Comparison of ENCODE assay signal across 20 mouse cellular contexts in genomic region chr8:8640264-8640588, GRCm38 (mm10). TPM values are rescaled to one million over a fixed set of nuclear protein-coding genes. Genes with fewer than 3 reads are reported as not detected.
DNase-seq lines count a peak whose midpoint lies in the region; ATAC-seq lines count a peak whose summit lies in the region.
"Had no signal": no experiment of that assay in that cellular context is flagged by ENCODE, and none has a peak within 500 bp of the region (broad histone marks: within the 10 kb centered on the region; RNA-seq: fewer than 3 reads in every experiment).

No protein-coding gene starts in this region.

- peaks cover 3% of the 10 kb centered on the region; the same call in 1 of the 2 replicates for H3K4me1 ChIP-seq in hindbrain, embryonic 16.5 days (ENCODE audit: control insufficient read depth, insufficient read depth, low read depth, low read length)
- H3K4me1 ChIP-seq in hindbrain, embryonic 11.5 days (replicated peaks; ENCODE audit: control insufficient read depth, insufficient read depth, low read length), result peaks cover 2% of the 10 kb centered on the region
- H3K4me1 ChIP-seq in forebrain, embryonic 11.5 days (replicated peaks; ENCODE audit: control insufficient read depth, insufficient read depth, low read length), result peaks cover 9% of the 10 kb centered on the region; the same call in 1 of the 2 replicates
- peaks cover 5% of the 10 kb centered on the region for H3K4me1 ChIP-seq in midbrain, embryonic 15.5 days
- H3K4me1 ChIP-seq: stomach, embryonic 15.5 days had no signal

- DNase-seq in hindbrain, embryonic 11.5 days (ENCODE audit: low spot score), result no peak
- peak; percentile 17 for DNase-seq in R1 (ENCODE audit: low read depth, low spot score)
- peak; percentile 77 for DNase-seq in forebrain, embryonic 11.5 days (ENCODE audit: low spot score)
- no peak for DNase-seq in right cerebral cortex, postnatal 14 days
- DNase-seq in left cerebral cortex, adult 11 months (ENCODE audit: low spot score), result no peak
- DNase-seq: adrenal gland, postnatal 10 days; cerebellum, adult 8-10 months; heart, adult 2 months; layer of hippocampus, postnatal 36 days; left cerebral cortex, postnatal 4 days; lung, embryonic 14.5 days; right cerebral cortex, adult 18-20 months; spleen, adult 18-20 months; thymus, postnatal 25 days had no signal

- no peaks in the 10 kb centered on the region for H3K9me3 ChIP-seq in hindbrain, embryonic 16.5 days (ENCODE audit: control insufficient read depth, low read length)
- no peaks in the 10 kb centered on the region for H3K9me3 ChIP-seq in hindbrain, embryonic 11.5 days (ENCODE audit: control insufficient read depth, low read length)
- no peaks in the 10 kb centered on the region for H3K9me3 ChIP-seq in forebrain, embryonic 11.5 days (ENCODE audit: control insufficient read depth, low read length)
- no peaks in the 10 kb centered on the region for H3K9me3 ChIP-seq in midbrain, embryonic 15.5 days
- H3K9me3 ChIP-seq: G1E; stomach, embryonic 15.5 days had no signal

- H3K4me2 ChIP-seq in hindbrain, embryonic 16.5 days (ENCODE audit: low read length), result no peak overlapping the region
- H3K4me2 ChIP-seq in hindbrain, embryonic 11.5 days (replicated peaks; ENCODE audit: low read depth, low read length), result no peak overlapping the region
- H3K4me2 ChIP-seq in forebrain, embryonic 11.5 days (ENCODE audit: low read depth, low read length, severe bottlenecking), result no peak overlapping the region
- H3K4me2 ChIP-seq in midbrain, embryonic 15.5 days, result no peak overlapping the region
- H3K4me2 ChIP-seq: liver, embryonic 11.5 days; lung, embryonic 14.5 days; stomach, embryonic 15.5 days had no signal

- WGBS in hindbrain, embryonic 16.5 days, result 12% methylated on average over 4 of the region's 4 CpGs
- 5% methylated on average over 4 of the region's 4 CpGs for WGBS in hindbrain, embryonic 11.5 days
- 4% methylated on average over 4 of the region's 4 CpGs for WGBS in forebrain, embryonic 11.5 days
- WGBS in midbrain, embryonic 15.5 days, result 4% methylated on average over 4 of the region's 4 CpGs

- no peaks in the 10 kb centered on the region for H3K27me3 ChIP-seq in hindbrain, embryonic 16.5 days (replicated peaks; ENCODE audit: control insufficient read depth, insufficient read depth, low read length)
- no peaks in the 10 kb centered on the region for H3K27me3 ChIP-seq in hindbrain, embryonic 11.5 days (ENCODE audit: control insufficient read depth, insufficient read depth, low read length)
- H3K27me3 ChIP-seq in forebrain, embryonic 11.5 days (ENCODE audit: control insufficient read depth, insufficient read depth, low read length), result no peaks in the 10 kb centered on the region
- H3K27me3 ChIP-seq in midbrain, embryonic 15.5 days (replicated peaks), result peaks cover 3% of the 10 kb centered on the region
- H3K27me3 ChIP-seq: stomach, embryonic 15.5 days had no signal

- peak; percentile 60; the same call in 1 of the 2 replicates for ATAC-seq in hindbrain, embryonic 16.5 days
- no peak for ATAC-seq in hindbrain, embryonic 11.5 days (ENCODE audit: low FRiP score)
- peak; percentile 85 for ATAC-seq in forebrain, embryonic 11.5 days (replicated peaks; ENCODE audit: low FRiP score)
- peak; percentile 69 for ATAC-seq in midbrain, embryonic 15.5 days (replicated peaks)

- H3K36me3 ChIP-seq in hindbrain, embryonic 16.5 days (ENCODE audit: control insufficient read depth, insufficient read depth, low read length), result no peaks in the 10 kb centered on the region
- no peaks in the 10 kb centered on the region for H3K36me3 ChIP-seq in hindbrain, embryonic 11.5 days (ENCODE audit: control insufficient read depth, insufficient read depth, low read length)
- no peaks in the 10 kb centered on the region for H3K36me3 ChIP-seq in forebrain, embryonic 11.5 days (ENCODE audit: control insufficient read depth, insufficient read depth, low read length)
- H3K36me3 ChIP-seq in midbrain, embryonic 15.5 days (replicated peaks), result no peaks in the 10 kb centered on the region
- H3K36me3 ChIP-seq: G1E; stomach, embryonic 15.5 days had no signal

- no peak overlapping the region for H3K9ac ChIP-seq in hindbrain, embryonic 16.5 days (ENCODE audit: low read depth, low read length)
- no peak overlapping the region for H3K9ac ChIP-seq in hindbrain, embryonic 11.5 days (ENCODE audit: low read depth, low read length)
- H3K9ac ChIP-seq in forebrain, embryonic 11.5 days (ENCODE audit: low read length), result no peak overlapping the region
- no peak overlapping the region for H3K9ac ChIP-seq in midbrain, embryonic 15.5 days
- H3K9ac ChIP-seq: lung, embryonic 14.5 days; stomach, embryonic 15.5 days had no signal

- no peak overlapping the region for H3K27ac ChIP-seq in hindbrain, embryonic 16.5 days (ENCODE audit: low read depth, low read length)
- H3K27ac ChIP-seq in hindbrain, embryonic 11.5 days (ENCODE audit: low read depth, low read length), result no peak overlapping the region
- 0 out of 2 replicates have a peak overlapping the region, but pooled peaks have one; percentile 19 for H3K27ac ChIP-seq in forebrain, embryonic 11.5 days (ENCODE audit: low read depth, low read length)
- H3K27ac ChIP-seq in midbrain, embryonic 15.5 days, result 0 out of 2 replicates have a peak overlapping the region, but pooled peaks have one; percentile 2
- H3K27ac ChIP-seq: heart, adult 2 months; macrophage; stomach, embryonic 15.5 days had no signal

- no peak overlapping the region for H3K4me3 ChIP-seq in hindbrain, embryonic 16.5 days (ENCODE audit: low read length)
- H3K4me3 ChIP-seq in hindbrain, embryonic 11.5 days (ENCODE audit: low read depth, low read length), result no peak overlapping the region
- no peak overlapping the region for H3K4me3 ChIP-seq in forebrain, embryonic 11.5 days (ENCODE audit: low read depth, low read length)
- no peak overlapping the region for H3K4me3 ChIP-seq in midbrain, embryonic 15.5 days
- H3K4me3 ChIP-seq: heart, adult 2 months; stomach, embryonic 15.5 days had no signal

RNA-seq across cellular contexts. Expression of gene Efnb2, which starts 20.8 kb away (rescaled TPM):
- 9.6 and 16.8 TPM in 2 replicates for polyA plus RNA-seq in hindbrain, embryonic 16.5 days (2015; fragmentation: Nextera tagmentation; extraction: Ambion mirVana)
- polyA plus RNA-seq in hindbrain, embryonic 11.5 days (2014; fragmentation: Nextera tagmentation; extraction: Ambion mirVana), result 36.3 and 43.6 TPM in 2 replicates
- 51.8 and 54.6 TPM in 2 replicates for polyA plus RNA-seq in forebrain, embryonic 11.5 days (2014; fragmentation: Nextera tagmentation; extraction: Ambion mirVana)
- 14.1 and 14.8 TPM in 2 replicates for polyA plus RNA-seq in midbrain, embryonic 15.5 days (2015; fragmentation: Nextera tagmentation; extraction: Ambion mirVana)

RNA-seq across cellular contexts. Expression of gene Arglu1, which starts 50.1 kb away (rescaled TPM):
- 111 and 117 TPM in 2 replicates for polyA plus RNA-seq in hindbrain, embryonic 16.5 days (2015; fragmentation: Nextera tagmentation; extraction: Ambion mirVana)
- polyA plus RNA-seq in hindbrain, embryonic 11.5 days (2014; fragmentation: Nextera tagmentation; extraction: Ambion mirVana), result 162 and 171 TPM in 2 replicates
- polyA plus RNA-seq in forebrain, embryonic 11.5 days (2014; fragmentation: Nextera tagmentation; extraction: Ambion mirVana), result 163 and 171 TPM in 2 replicates
- polyA plus RNA-seq in midbrain, embryonic 15.5 days (2015; fragmentation: Nextera tagmentation; extraction: Ambion mirVana), result 158 and 183 TPM in 2 replicates

Comparison
In these comparisons a context has a peak if more than half of its experiments do, and no peak if none do; other contexts are left out.
1. H3K27ac ChIP-seq: peak in forebrain, embryonic 11.5 days (single experiment) and midbrain, embryonic 15.5 days (single experiment); none in hindbrain, embryonic 16.5 days (single experiment) and hindbrain, embryonic 11.5 days (single experiment).
2. DNase-seq: peak in R1 (single experiment) and forebrain, embryonic 11.5 days (single experiment); none in hindbrain, embryonic 11.5 days (single experiment), right cerebral cortex, postnatal 14 days (single experiment) and left cerebral cortex, adult 11 months (single experiment).